Mouse (Mus musculus): ENCODE measurements around the gene Gstp3. TPM values are rescaled to one million over a fixed set of nuclear protein-coding genes. Genes with fewer than 3 reads are reported as not detected.

The Gstp3 gene
- polyA plus RNA-seq, 1 experiment: not detected

GRCm38 (mm10) chr19:4033742-4034141, 25.6 kb downstream of the Gstp3 start:
- no peaks in the 10 kb centered on the region for H3K27me3 ChIP-seq (replicated peaks)
- H3K9me3 ChIP-seq: 0 out of 2 replicates have a peak, but pooled peaks cover 8% of the 10 kb centered on the region
- H3K4me3 ChIP-seq (replicated peaks): no peak overlapping the region
- no peak for TF ChIP-seq FLI1 (IDR thresholded peaks at IDR 0.05; ENCODE audit: low read length)
- no peak for TF ChIP-seq GATA1 (IDR thresholded peaks at IDR 0.05; ENCODE audit: borderline replicate concordance, low read length)
- H3K4me1 ChIP-seq: peaks cover 49% of the 10 kb centered on the region
- peaks cover 19% of the 10 kb centered on the region for H3K36me3 ChIP-seq (replicated peaks; ENCODE audit: low read length)

- H3K36me3 ChIP-seq (replicated peaks; ENCODE audit: low read length): peaks cover 19% of the 10 kb centered on the region
- peaks cover 47% of the 10 kb centered on the region for H3K4me1 ChIP-seq
- H3K27me3 ChIP-seq (replicated peaks): no peaks in the 10 kb centered on the region
- H3K9me3 ChIP-seq: peaks cover 9% of the 10 kb centered on the region; the same call in 1 of the 2 replicates
- H3K4me3 ChIP-seq (replicated peaks): no peak overlapping the region
- TF ChIP-seq FLI1 (IDR thresholded peaks at IDR 0.05; ENCODE audit: low read length) (no peak), GATA1 (IDR thresholded peaks at IDR 0.05; ENCODE audit: borderline replicate concordance, low read length) (no peak)
Measured at GRCm38 (mm10) chr19:4033298-4033697, 26.1 kb downstream of the Gstp3 start.

GRCm38 (mm10) chr19:4032668-4033067, 26.7 kb downstream of the Gstp3 start:
- Histone ChIP-seq H3K27me3 (replicated peaks) (no peaks in the 10 kb centered on the region), H3K36me3 (replicated peaks; ENCODE audit: low read length) (peaks cover 19% of the 10 kb centered on the region), H3K4me3 (replicated peaks) (no peak overlapping the region), H3K4me1 (peaks cover 42% of the 10 kb centered on the region), H3K9me3 (peaks cover 14% of the 10 kb centered on the region; the same call in 1 of the 2 replicates)
- TF ChIP-seq FLI1 (IDR thresholded peaks at IDR 0.05; ENCODE audit: low read length) (no peak), GATA1 (IDR thresholded peaks at IDR 0.05; ENCODE audit: borderline replicate concordance, low read length) (no peak)

GRCm38 (mm10) chr19:4027576-4027975, 31.8 kb downstream of the Gstp3 start:
- TF ChIP-seq GATA1 (IDR thresholded peaks at IDR 0.05; ENCODE audit: borderline replicate concordance, low read length): no peak
- TF ChIP-seq FLI1 (IDR thresholded peaks at IDR 0.05; ENCODE audit: low read length): no peak
- peaks cover 9% of the 10 kb centered on the region for H3K4me1 ChIP-seq
- H3K4me3 ChIP-seq (replicated peaks): no peak overlapping the region
- no peaks in the 10 kb centered on the region for H3K36me3 ChIP-seq (replicated peaks; ENCODE audit: low read length)
- peaks cover 35% of the 10 kb centered on the region for H3K9me3 ChIP-seq
- peaks cover 10% of the 10 kb centered on the region for H3K27me3 ChIP-seq (replicated peaks)

DNA sequence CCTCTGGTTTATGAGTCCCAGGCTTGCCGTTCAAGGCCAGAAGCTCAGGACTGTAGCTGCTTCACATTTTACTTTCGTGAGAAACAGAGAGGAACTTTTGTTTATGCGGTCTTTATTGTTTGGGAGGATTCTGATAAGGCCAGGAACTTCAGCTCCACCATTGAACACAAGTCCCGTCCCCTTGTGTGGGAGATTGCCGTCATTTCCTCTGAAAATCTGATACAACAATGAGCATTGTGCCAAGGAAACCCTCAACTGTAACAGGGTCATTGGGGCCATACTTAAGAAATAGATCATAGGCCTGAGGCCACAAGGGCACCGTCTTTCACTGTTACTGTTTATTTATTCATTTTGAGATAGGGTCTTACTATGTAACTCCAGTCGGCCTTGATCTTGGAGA, 36.2 kb downstream of the Gstp3 start:
- no peak overlapping the region for H3K4me3 ChIP-seq (replicated peaks)
- H3K36me3 ChIP-seq (replicated peaks; ENCODE audit: low read length): no peaks in the 10 kb centered on the region
- peaks cover 25% of the 10 kb centered on the region for H3K9me3 ChIP-seq
- TF ChIP-seq GATA1 (IDR thresholded peaks at IDR 0.05; ENCODE audit: borderline replicate concordance, low read length) (no peak), FLI1 (IDR thresholded peaks at IDR 0.05; ENCODE audit: low read length) (no peak)
- peaks cover 21% of the 10 kb centered on the region for H3K4me1 ChIP-seq
- H3K27me3 ChIP-seq (replicated peaks): peaks cover 10% of the 10 kb centered on the region

DNA sequence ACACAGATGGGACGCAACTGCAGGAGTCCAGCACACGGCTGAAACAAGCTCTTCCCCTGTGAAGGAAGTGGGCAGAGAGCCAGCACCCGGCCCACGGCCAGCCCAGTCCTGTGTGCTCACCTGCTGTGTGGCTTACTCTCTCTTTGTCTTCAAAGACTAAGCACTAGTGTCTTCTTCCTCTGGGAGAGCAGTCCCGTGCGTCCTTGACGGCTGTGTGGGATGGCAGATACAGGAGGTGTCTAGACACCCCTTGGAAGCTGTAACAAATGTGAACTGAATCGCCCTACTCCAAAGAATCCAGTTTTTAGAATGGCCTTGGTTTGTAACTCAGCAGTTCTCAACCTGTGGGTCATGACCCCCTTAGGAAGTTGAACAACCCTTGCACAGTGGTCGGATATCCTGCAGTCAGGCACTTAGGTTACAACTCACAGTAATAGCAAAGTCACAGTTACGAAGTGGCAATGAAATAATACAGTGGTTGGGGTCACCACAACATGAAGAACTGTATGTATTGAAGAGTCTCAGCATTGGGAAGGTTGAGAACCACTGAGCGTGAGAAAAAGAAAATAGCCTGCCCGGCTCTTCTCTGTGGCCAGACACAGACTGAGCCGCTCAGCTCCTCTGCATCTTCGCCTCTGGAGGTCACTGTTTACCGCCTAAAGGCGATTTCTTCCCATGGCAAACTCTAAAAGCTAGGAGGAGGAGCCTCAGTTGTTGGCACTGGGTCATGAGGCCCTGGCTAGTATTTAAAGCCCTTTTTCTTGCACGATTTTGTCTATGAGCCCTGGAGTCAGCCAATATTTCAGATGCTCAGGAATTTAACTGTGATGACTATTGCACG, 40.4 kb downstream of the Gstp3 start:
- H3K4me1 ChIP-seq: peaks cover 43% of the 10 kb centered on the region

GRCm38 (mm10) chr19:4017921-4018587, 41.3 kb downstream of the Gstp3 start:
- Histone ChIP-seq H3K4me3 (replicated peaks) (no peak overlapping the region), H3K4me1 (peaks cover 50% of the 10 kb centered on the region), H3K36me3 (replicated peaks; ENCODE audit: low read length) (no peaks in the 10 kb centered on the region), H3K27me3 (replicated peaks) (no peaks in the 10 kb centered on the region), H3K9me3 (no peaks in the 10 kb centered on the region)
- TF ChIP-seq GATA1 (IDR thresholded peaks at IDR 0.05; ENCODE audit: borderline replicate concordance, low read length) (no peak), FLI1 (IDR thresholded peaks at IDR 0.05; ENCODE audit: low read length) (no peak)

More for the DNA sequence above, 40.4 kb downstream of the Gstp3 start:
- TF ChIP-seq GATA1 (IDR thresholded peaks at IDR 0.05; ENCODE audit: borderline replicate concordance, low read length) (no peak), FLI1 (IDR thresholded peaks at IDR 0.05; ENCODE audit: low read length) (no peak)
- H3K4me3 ChIP-seq (replicated peaks): peak overlapping the region; percentile 38
- H3K36me3 ChIP-seq (replicated peaks; ENCODE audit: low read length): no peaks in the 10 kb centered on the region
- H3K27me3 ChIP-seq (replicated peaks): no peaks in the 10 kb centered on the region
- H3K9me3 ChIP-seq: no peaks in the 10 kb centered on the region

- H3K27me3 ChIP-seq (replicated peaks): no peaks in the 10 kb centered on the region
- no peaks in the 10 kb centered on the region for H3K9me3 ChIP-seq
- peaks cover 67% of the 10 kb centered on the region for H3K4me1 ChIP-seq
- H3K36me3 ChIP-seq (replicated peaks; ENCODE audit: low read length): peaks cover 6% of the 10 kb centered on the region
- TF ChIP-seq FLI1 (IDR thresholded peaks at IDR 0.05; ENCODE audit: low read length) (no peak), GATA1 (IDR thresholded peaks at IDR 0.05; ENCODE audit: borderline replicate concordance, low read length) (no peak)
- H3K4me3 ChIP-seq (replicated peaks): no peak overlapping the region
Measured at GRCm38 (mm10) chr19:4015635-4016034, 43.7 kb downstream of the Gstp3 start.

GRCm38 (mm10) chr19:4014802-4015201, 44.6 kb downstream of the Gstp3 start:
- Histone ChIP-seq H3K9me3 (no peaks in the 10 kb centered on the region), H3K27me3 (replicated peaks) (no peaks in the 10 kb centered on the region), H3K36me3 (replicated peaks; ENCODE audit: low read length) (peaks cover 15% of the 10 kb centered on the region), H3K4me3 (replicated peaks) (peak overlapping the region; percentile 44), H3K4me1 (peaks cover 64% of the 10 kb centered on the region)
- TF ChIP-seq FLI1 (IDR thresholded peaks at IDR 0.05; ENCODE audit: low read length) (no peak), GATA1 (IDR thresholded peaks at IDR 0.05; ENCODE audit: borderline replicate concordance, low read length) (no peak)

GRCm38 (mm10) chr19:4013066-4013465, 46.3 kb downstream of the Gstp3 start:
- TF ChIP-seq FLI1 (IDR thresholded peaks at IDR 0.05; ENCODE audit: low read length): no peak
- TF ChIP-seq GATA1 (IDR thresholded peaks at IDR 0.05; ENCODE audit: borderline replicate concordance, low read length): no peak
- Histone ChIP-seq H3K9me3 (no peaks in the 10 kb centered on the region), H3K36me3 (replicated peaks; ENCODE audit: low read length) (peaks cover 32% of the 10 kb centered on the region), H3K27me3 (replicated peaks) (no peaks in the 10 kb centered on the region), H3K4me1 (peaks cover 49% of the 10 kb centered on the region), H3K4me3 (replicated peaks) (peak overlapping the region; percentile 97)
